Mouse (Mus musculus) olfactory bulb, adult 2 months (tissue): Measurements from ENCODE around the gene Add1. TPM values are rescaled to one million over a fixed set of nuclear protein-coding genes. Genes with fewer than 3 reads are reported as not detected.
"Not testable (repeated sequence)": the region's sequence is repeated elsewhere in the genome, so short reads cannot be mapped to it uniquely, and the experiment has no call there.

Experiments
- H3K27ac ChIP-seq: fragments of 200-500 bp; 2 replicates; pipeline ENCODE4 v1.5.1; 2012; ENCODE audit warnings: low read depth, low read length; ENCODE audit not compliant: insufficient read depth
- H3K4me1 ChIP-seq: fragments of 200-500 bp; 2 replicates; pipeline ENCODE4 v1.6.1; 2012; ENCODE audit warnings: low read length; ENCODE audit not compliant: control insufficient read depth, insufficient read depth
- H3K4me3 ChIP-seq: fragments of 200-500 bp; 2 replicates; pipeline ENCODE4 v1.5.1; 2012; ENCODE audit warnings: mild to moderate bottlenecking, low read depth, low read length, moderate library complexity; ENCODE audit not compliant: insufficient read depth
- CTCF ChIP-seq: fragments of 200-500 bp; IDR thresholded peaks from 2 replicates; pipeline ENCODE4 v1.5.1; 2012; ENCODE audit warnings: low read depth, mild to moderate bottlenecking, low read length, moderate library complexity; ENCODE audit not compliant: insufficient read depth
- POLR2A ChIP-seq: fragments of 200-500 bp; IDR thresholded peaks from 2 replicates; pipeline ENCODE4 v1.6.1; 2012; ENCODE audit warnings: mild to moderate bottlenecking, low read depth, low read length, moderate library complexity; ENCODE audit not compliant: insufficient read depth
- WGBS: fragments of 180-500 bp; shearing (Covaris S2); methylation state at CpG from one replicate; pipeline ENCODE4 v1.1.7; 2018; 5-methylcytosine and 5-hydroxymethylcytosine counted together
- polyA plus RNA-seq: library from polyadenylated mRNA; stranded (reverse); fragments of >200 nt; gene quantifications from 2 replicates; pipeline ENCODE4 v1.2.4, GENCODE M21; 2012; ENCODE audit warnings: low replicate concordance; ENCODE audit not compliant: missing spikeins, insufficient read depth, insufficient read length

Add1 gene
- polyA plus RNA-seq, 1 experiment, result 674 TPM

- Histone ChIP-seq H3K4me3 (no peak overlapping the region), H3K4me1 (peaks cover 13% of the 10 kb centered on the region), H3K27ac (no peak overlapping the region)
- WGBS, result 41% methylated on average over 4 of the region's 4 CpGs
- TF ChIP-seq POLR2A, result no peak
- no peak for TF ChIP-seq CTCF
Measured at GRCm38 (mm10) chr5:34590702-34591101, 17.2 kb downstream of the Add1 start.

DNA sequence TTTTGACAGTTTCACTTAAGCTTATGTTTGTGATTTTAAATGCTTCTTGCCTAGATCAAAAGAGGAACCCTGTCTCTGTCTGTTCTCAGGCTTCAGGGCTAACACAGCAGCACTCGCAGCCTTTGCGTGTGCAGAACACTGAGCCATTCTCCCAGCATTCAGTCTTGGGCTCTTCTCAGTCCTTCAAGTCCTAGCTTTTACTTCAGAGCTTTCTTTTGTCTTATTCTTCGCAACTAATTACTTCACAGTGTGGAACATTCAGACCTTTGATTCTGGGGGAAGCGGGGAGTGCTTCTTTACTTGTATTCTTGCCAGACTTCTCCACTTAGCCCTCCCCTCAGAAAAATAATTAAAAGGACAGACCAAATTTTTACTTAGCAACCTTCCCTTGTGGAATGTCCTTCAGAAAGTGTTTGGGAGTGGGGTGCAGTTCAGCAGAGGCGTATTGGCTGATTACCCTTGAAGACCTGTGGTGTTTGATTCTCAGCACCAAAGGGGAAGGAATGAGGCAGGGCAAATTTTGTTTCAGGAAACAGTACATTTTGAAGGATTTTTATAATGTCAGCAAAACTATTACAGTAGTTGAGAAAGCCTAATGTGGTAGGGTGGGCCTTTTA is 18.0 kb downstream of the Add1 start:
- Histone ChIP-seq H3K4me1 (peaks cover 13% of the 10 kb centered on the region), H3K27ac (no peak overlapping the region), H3K4me3 (no peak overlapping the region)
- no peak for TF ChIP-seq POLR2A
- no peak for TF ChIP-seq CTCF
- WGBS, result 19% methylated on average over 5 of the region's 5 CpGs

DNA sequence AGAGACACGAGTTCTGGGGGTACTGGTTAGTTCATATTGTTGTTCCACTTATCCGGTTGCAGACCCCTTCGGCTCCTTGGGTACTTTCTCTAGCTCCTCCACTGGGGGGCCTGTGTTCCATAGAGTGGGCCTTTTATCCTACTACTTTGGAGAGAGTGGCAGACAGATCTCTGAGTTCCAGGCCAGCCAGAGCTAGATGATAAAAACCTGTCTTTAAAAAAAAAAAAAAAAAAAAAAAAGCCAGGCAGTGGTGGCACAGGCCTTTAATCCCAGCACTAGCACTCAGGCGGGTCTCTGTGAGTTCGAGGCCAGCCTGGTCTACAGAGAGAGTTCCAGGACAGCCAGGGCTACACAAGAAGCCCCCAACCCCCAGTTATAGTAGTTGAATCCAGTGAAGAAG is 18.8 kb downstream of the Add1 start:
- H3K4me1 ChIP-seq, result peaks cover 13% of the 10 kb centered on the region
- not testable (repeated sequence) for H3K27ac ChIP-seq, H3K4me3 ChIP-seq
- WGBS, result 70% methylated on average over 5 of the region's 5 CpGs

GRCm38 (mm10) chr5:34592666-34593065 is 19.2 kb downstream of the Add1 start:
- Histone ChIP-seq H3K27ac (no peak overlapping the region), H3K4me3 (no peak overlapping the region), H3K4me1 (peaks cover 13% of the 10 kb centered on the region)
- no peak for TF ChIP-seq POLR2A
- TF ChIP-seq CTCF, result no peak
- 88% methylated on average over 6 of the region's 6 CpGs for WGBS

- Histone ChIP-seq H3K27ac (no peak overlapping the region), H3K4me1 (peaks cover 13% of the 10 kb centered on the region), H3K4me3 (no peak overlapping the region)
- TF ChIP-seq CTCF (no peak), POLR2A (no peak)
- WGBS, result 97% methylated on average over 9 of the region's 9 CpGs
Measured at GRCm38 (mm10) chr5:34593202-34593727, 19.8 kb downstream of the Add1 start.

DNA sequence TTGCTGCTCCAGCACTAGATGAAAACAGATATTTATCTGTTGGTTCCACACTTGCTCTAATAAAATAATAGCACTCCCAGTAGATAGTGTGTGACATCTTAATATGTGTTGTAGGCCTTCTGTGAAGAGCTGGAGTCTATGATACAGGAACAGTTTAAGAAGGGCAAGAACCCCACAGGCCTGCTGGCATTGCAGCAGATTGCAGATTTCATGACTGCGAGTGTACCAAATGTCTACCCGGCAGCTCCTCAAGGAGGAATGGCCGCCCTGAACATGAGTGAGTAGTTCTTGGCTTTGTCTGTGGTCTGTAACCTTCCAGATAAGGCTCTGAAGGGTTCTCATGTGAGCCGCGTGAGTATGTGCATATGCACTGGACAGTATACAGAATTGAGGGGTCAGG is 31.1 kb downstream of the Add1 start:
- 91% methylated on average over 5 of the region's 5 CpGs for WGBS

GRCm38 (mm10) chr5:34607100-34607880 is 33.8 kb downstream of the Add1 start:
- WGBS, result 71% methylated on average over 8 of the region's 8 CpGs
- no peaks in the 10 kb centered on the region for H3K4me1 ChIP-seq
- H3K4me3 ChIP-seq, result no peak overlapping the region
- no peak overlapping the region for H3K27ac ChIP-seq
- TF ChIP-seq CTCF, result no peak
- no peak for TF ChIP-seq POLR2A

More for the DNA sequence above, 31.1 kb downstream of the Add1 start:
- Histone ChIP-seq H3K27ac (no peak overlapping the region), H3K4me3 (no peak overlapping the region), H3K4me1 (no peaks in the 10 kb centered on the region)
- no peak for TF ChIP-seq CTCF
- no peak for TF ChIP-seq POLR2A

DNA sequence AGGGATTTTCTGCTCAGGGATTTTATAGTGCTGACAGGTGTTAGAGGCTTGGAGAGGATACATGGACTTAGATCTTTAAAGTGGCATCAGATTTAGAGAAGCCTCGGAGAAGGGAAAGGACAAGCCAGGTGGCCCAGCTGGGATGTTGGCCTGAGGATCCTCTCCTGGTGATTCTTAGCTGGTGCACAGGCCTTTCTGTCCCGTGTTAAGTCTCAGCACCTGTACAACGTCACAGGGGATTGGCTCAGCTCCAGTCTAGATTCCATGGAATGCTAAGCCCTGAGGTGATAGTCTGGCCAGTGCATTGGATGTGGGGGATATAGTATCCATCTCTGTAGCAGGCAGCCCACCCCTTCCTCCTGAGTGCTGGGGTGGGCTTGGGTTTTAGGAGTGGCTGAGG is 34.8 kb downstream of the Add1 start:
- TF ChIP-seq CTCF, result no peak
- TF ChIP-seq POLR2A, result no peak
- 78% methylated on average over 3 of the region's 3 CpGs for WGBS
- no peak overlapping the region for H3K4me3 ChIP-seq
- H3K4me1 ChIP-seq, result no peaks in the 10 kb centered on the region
- no peak overlapping the region for H3K27ac ChIP-seq

- Histone ChIP-seq H3K4me3 (no peak overlapping the region), H3K27ac (no peak overlapping the region), H3K4me1 (no peaks in the 10 kb centered on the region)
- WGBS, result 96% methylated on average over 4 of the region's 4 CpGs
- no peak for TF ChIP-seq CTCF
Measured at GRCm38 (mm10) chr5:34609966-34610365, 36.5 kb downstream of the Add1 start.
